Mouse (Mus musculus) thymus, adult 18-20 months (tissue): Measurements from ENCODE around the gene Cyp2e1.

Experiments
- DNase-seq, 2 experiments: peaks; one replicate each; pipeline ENCODE4 v3.0.0; 2022; ENCODE audit warnings: mixed read lengths in 2 of 2

Cyp2e1 gene

DNA sequence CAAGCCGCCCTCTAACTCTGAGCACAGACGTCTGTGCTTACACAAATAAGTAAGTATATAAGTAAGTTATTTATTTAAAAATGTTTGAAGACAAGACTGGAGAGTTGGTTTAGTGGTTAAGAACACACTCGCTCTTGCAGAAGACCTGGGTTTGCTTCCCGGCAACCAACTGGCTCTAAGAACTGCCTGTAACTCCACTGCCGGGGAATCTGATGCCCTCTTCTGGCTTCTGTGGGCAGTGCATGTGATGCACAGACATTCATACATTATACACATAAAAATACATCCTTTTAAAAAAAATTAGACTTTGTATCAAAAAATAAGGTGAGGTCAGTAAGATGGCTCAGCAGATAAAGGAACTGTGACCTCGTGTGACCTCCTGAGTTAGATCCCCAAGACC lies 47.0 kb downstream of the Cyp2e1 start:
- no peak for DNase-seq

DNA sequence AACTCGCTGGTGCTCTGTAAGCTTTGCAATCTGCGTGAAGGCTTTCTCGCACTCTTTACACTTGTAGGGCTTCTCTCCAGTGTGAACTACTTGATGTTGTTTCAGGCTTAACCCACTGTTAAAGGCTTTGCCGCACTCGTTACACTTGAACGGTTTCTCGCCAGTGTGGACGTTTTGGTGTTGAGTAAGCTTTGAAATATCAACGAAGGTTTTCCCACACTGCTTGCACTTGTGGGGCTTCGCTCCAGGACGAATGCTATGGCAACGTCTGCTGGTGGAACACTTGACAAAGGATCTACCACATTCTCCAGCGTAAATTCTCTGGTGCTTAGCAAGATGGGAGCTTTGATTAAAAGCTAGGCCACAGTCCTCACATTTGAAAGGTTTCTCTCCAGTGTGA lies 48.2 kb downstream of the Cyp2e1 start:
- DNase-seq = no peak

DNA sequence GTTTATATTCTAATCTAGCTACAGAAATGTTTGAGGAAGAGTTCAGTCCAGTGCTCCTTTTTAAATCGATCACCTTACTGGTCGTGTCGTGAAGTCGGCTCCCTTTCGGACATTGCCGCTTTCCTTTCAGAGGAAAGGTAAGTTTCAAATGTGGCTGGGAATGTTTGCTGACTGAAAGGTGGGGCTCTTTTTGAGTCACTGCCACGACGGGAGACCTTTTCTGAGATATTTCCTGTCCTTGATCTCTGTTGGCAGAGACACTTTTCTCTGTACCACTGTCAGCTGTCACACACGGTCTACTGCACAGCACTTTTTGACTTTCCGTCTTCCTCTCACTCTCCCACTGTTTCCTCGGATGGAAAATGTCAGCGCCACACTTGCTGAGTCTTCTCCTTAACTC lies 49.3 kb downstream of the Cyp2e1 start:
- DNase-seq = no peak

DNA sequence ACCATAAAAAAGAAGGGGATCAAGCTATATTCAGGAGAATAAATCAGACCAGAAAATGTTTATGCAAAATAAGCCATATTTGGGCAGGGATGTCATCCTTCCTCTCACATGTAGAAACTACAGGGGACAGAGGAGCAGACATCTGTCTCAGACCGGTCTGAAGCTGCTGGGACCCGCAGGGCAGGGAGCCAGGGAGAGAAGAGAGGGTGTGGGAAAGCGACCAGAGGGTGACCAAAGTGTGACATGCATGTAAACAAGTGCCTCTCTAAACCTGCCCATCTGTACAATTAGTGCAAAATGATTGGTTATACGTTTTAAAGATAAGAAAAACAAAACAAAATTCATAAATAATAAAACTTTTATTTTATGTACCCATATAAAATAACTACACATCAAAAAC lies 56.6 kb downstream of the Cyp2e1 start:
- DNase-seq = no peak

DNA sequence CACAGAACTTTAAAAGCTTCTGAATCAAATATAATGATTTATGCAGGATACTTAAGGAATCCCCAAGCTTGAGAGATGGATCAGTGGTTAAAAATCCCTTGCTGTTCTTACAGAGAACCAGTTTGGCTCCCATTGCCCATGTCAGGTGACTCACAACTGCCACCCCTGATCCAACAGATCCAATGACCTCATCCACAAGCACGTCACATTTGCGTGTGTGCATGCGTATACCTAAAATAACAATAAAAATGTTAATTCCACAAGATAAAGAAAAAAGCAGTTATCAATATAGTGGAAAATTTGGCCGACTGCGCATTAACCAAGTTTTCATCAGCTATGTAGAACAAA lies 57.7 kb downstream of the Cyp2e1 start:
- DNase-seq = no peak

DNA sequence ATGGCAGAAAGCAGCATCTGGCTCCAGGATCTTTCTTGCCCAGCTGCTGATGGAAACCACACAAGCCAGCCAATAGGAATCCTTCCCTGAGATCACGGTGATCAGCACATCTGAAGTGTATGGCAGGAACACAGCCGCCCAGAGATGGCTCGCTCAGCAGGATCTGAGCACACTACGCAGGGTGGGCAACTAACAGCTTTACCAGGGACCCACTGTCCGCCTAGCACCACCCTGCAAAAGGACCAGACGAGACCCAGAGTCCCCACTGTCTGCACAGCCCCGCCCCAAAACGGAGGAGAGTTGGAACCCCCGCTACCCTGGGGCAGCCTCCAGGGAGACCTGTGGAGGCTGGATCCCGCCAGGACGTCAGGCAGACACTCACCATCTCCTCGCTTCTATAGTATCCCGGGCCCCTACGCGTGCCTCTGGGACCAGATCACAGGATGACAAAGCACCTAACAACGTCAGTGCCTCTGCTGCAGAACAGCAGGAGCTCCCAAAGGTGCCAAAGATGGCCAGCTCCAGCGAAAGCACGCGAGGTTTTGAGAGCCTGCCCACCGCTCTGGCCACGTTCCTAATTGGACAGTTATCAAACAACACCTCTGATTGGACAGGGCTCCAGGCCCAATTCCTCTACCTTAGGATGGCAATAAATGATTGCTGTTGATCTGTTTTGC lies 58.3 kb downstream of the Cyp2e1 start, which contains the start of gene Zfp941:
TSS of gene Zfp941 (minus strand) at position 526 of the 677 bp plus-strand sequence.
- DNase-seq = no peak

DNA sequence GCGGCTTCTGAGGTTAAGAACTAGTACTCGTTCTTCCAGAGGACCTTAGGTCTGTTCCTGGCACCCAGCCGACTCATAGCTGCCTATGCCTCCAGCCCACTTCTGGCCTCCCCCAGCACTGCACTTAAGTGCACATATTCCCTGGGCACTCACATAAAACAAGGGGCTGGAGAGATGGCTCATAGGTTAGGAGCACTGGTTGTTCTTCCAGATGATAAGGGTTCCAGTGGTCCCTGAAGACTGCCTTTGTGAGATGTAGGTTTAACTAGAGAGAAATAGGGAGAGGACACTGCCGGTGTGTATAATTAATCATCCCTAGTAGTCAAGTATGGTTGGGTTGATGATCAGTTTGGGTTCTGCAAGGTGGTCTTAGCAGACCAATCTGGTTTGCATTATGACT lies 59.2 kb downstream of the Cyp2e1 start:
- no peak for DNase-seq
